Comparison of ENCODE assay signal across 8 mouse cellular contexts in the genomic region with DNA sequence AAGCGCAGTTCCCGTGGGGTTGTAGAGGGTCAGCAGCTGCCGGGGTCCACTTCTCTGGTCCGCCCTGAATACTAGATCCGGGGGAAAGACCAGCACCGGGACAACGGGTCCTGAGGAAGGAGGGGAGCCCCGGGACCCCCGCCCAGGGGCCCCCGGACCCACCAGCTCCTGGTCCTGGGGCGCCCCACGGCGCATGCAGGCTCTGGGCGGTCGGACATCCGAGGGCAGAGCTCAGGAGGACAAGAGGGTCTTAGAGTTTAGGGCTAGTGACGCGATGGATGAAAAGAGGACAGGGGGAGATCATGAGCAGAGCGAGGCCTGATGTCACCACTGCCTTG. TPM values are rescaled to one million over a fixed set of nuclear protein-coding genes. Genes with fewer than 3 reads are reported as not detected.
A peak's percentile ranks its signal among the peaks of the same experiment; 100 is the strongest.
DNase-seq lines count a peak whose midpoint lies in the region; ATAC-seq and TF ChIP-seq lines count a peak whose summit lies in the region.

No protein-coding gene starts in this region.

- ATAC-seq in heart, embryonic 13.5 days (ENCODE audit: extremely low read depth, insufficient number of reproducible peaks, low FRiP score, low TSS enrichment) = peak; percentile 63; the same call in 1 of the 2 replicates
- ATAC-seq in G1E (ENCODE audit: extremely low read depth, insufficient number of reproducible peaks, low FRiP score, poor library complexity, severe bottlenecking) = no peak
- peak; percentile 9 for ATAC-seq in megakaryocyte progenitor cell, adult 5-6 weeks (replicated peaks; ENCODE audit: poor library complexity)

- intact Hi-C loops in heart, postnatal 14 days (cut with DNase I) = loop anchor here (2.0 kb wide), 1 partner anchor 67 kb away; the partner anchor contains the start of genes Epo and Gnb2

- H3K4me2 ChIP-seq in heart, embryonic 13.5 days = peak overlapping the region; percentile 80

- DNase-seq in heart, postnatal 14 days = no peak
- no peak for DNase-seq in G1E (ENCODE audit: low spot score)
- DNase-seq in hindbrain, embryonic 10.5 days (ENCODE audit: low spot score) = no peak
- no peak for DNase-seq in frontal cortex, postnatal 36 days (ENCODE audit: low spot score in 2 of 2)
- no peak for DNase-seq in urinary bladder, adult 18-20 months (ENCODE audit: low spot score in 2 of 2)
- no peak for DNase-seq in cerebellum, adult 8-10 months

- peak overlapping the region; percentile 87 for H3K9ac ChIP-seq in heart, embryonic 13.5 days

- peaks cover 40% of the 10 kb centered on the region for H3K36me3 ChIP-seq in heart, embryonic 13.5 days
- peaks cover 38% of the 10 kb centered on the region for H3K36me3 ChIP-seq in G1E (replicated peaks)
- H3K36me3 ChIP-seq in hindbrain, embryonic 10.5 days = peaks cover 18% of the 10 kb centered on the region

- H3K27me3 ChIP-seq in heart, embryonic 13.5 days (replicated peaks) = no peaks in the 10 kb centered on the region
- no peaks in the 10 kb centered on the region for H3K27me3 ChIP-seq in G1E (ENCODE audit: insufficient read depth, low read length)
- no peaks in the 10 kb centered on the region for H3K27me3 ChIP-seq in hindbrain, embryonic 10.5 days (ENCODE audit: insufficient read depth, poor library complexity, severe bottlenecking)

- no peak for TF ChIP-seq CTCF in G1E (IDR thresholded peaks at IDR 0.05; ENCODE audit: low read depth, low read length)

- peaks cover 34% of the 10 kb centered on the region for H3K4me1 ChIP-seq in heart, embryonic 13.5 days
- peaks cover 62% of the 10 kb centered on the region for H3K4me1 ChIP-seq in G1E (ENCODE audit: insufficient read depth, low read depth, low read length)
- H3K4me1 ChIP-seq in hindbrain, embryonic 10.5 days (replicated peaks) = peaks cover 50% of the 10 kb centered on the region

- H3K4me3 ChIP-seq in heart, embryonic 13.5 days = peak overlapping the region; percentile 72
- peak overlapping the region; percentile 76 for H3K4me3 ChIP-seq in G1E (ENCODE audit: low read depth, low read length)
- H3K4me3 ChIP-seq in hindbrain, embryonic 10.5 days = peak overlapping the region; percentile 81

- WGBS in heart, embryonic 13.5 days = under 1% methylated on average over 19 of the region's 19 CpGs
- 3% methylated on average over 19 of the region's 19 CpGs for WGBS in hindbrain, embryonic 10.5 days

- 0 out of 2 replicates have a peak overlapping the region, but pooled peaks have one; percentile 87 for H3K27ac ChIP-seq in heart, embryonic 13.5 days (replicated peaks)
- peak overlapping the region; percentile 96 for H3K27ac ChIP-seq in hindbrain, embryonic 10.5 days

- no peaks in the 10 kb centered on the region for H3K9me3 ChIP-seq in heart, embryonic 13.5 days
- no peaks in the 10 kb centered on the region for H3K9me3 ChIP-seq in G1E (replicated peaks)
- H3K9me3 ChIP-seq in hindbrain, embryonic 10.5 days = no peaks in the 10 kb centered on the region

RNA-seq across cellular contexts. Expression of gene Mospd3, which starts 0.6 kb away (rescaled TPM):
- 16.4 and 18.4 TPM in 2 replicates for polyA plus RNA-seq in heart, embryonic 13.5 days (2015; fragmentation: Nextera tagmentation; extraction: Ambion mirVana)
- total RNA-seq in heart, postnatal 14 days (2021) = 10 to 100 TPM; 22.0 to 22.3 TPM
- total RNA-seq in G1E (2014; fragmentation: Nextera tagmentation) (58.9 and 61.2 TPM in 2 replicates), G1E (2017) (3.8 and 5.4 TPM in 2 replicates)
- 316 and 504 TPM in 2 replicates for polyA plus RNA-seq in G1E (2012)
- polyA plus RNA-seq in hindbrain, embryonic 10.5 days (2016; fragmentation: Nextera tagmentation; extraction: Ambion mirVana) = 15.2 and 27.5 TPM in 2 replicates
- 95.4 and 97.5 TPM in 2 replicates for total RNA-seq in megakaryocyte progenitor cell, adult 5-6 weeks (2015)
- total RNA-seq in megakaryocyte progenitor cell, adult 5-6 weeks (2017) = 3.6 and 5.5 TPM in 2 replicates

RNA-seq across cellular contexts. Expression of gene Pcolce, which starts 13.3 kb away (rescaled TPM):
- 113 and 114 TPM in 2 replicates for polyA plus RNA-seq in heart, embryonic 13.5 days (2015; fragmentation: Nextera tagmentation; extraction: Ambion mirVana)
- 100 to 1,000 TPM; 101 to 107 TPM for total RNA-seq in heart, postnatal 14 days (2021)
- total RNA-seq in G1E (2014; fragmentation: Nextera tagmentation) = not detected in 2 replicates
- total RNA-seq in G1E (2017) = 0.16 and 0.23 TPM in 2 replicates
- 0.08 and 0.17 TPM in 2 replicates for polyA plus RNA-seq in G1E (2012)
- 72.2 and 95.5 TPM in 2 replicates for polyA plus RNA-seq in hindbrain, embryonic 10.5 days (2016; fragmentation: Nextera tagmentation; extraction: Ambion mirVana)
- total RNA-seq in megakaryocyte progenitor cell, adult 5-6 weeks (2015) = not detected in 2 replicates
- total RNA-seq in megakaryocyte progenitor cell, adult 5-6 weeks (2017) = not detected in 2 replicates

RNA-seq across cellular contexts. Expression of gene Fbxo24, which starts 28.6 kb away (rescaled TPM):
- polyA plus RNA-seq in heart, embryonic 13.5 days (2015; fragmentation: Nextera tagmentation; extraction: Ambion mirVana) = 0.12 and 0.23 TPM in 2 replicates
- total RNA-seq in heart, postnatal 14 days (2021) = under 1 TPM; 0.27 to 0.43 TPM
- total RNA-seq in G1E (2014; fragmentation: Nextera tagmentation) (not detected in 2 replicates), G1E (2017) (0.06 and 0.11 TPM in 2 replicates)
- 0.05 and 0.06 TPM in 2 replicates for polyA plus RNA-seq in G1E (2012)
- 0.30 TPM in 2 replicates for polyA plus RNA-seq in hindbrain, embryonic 10.5 days (2016; fragmentation: Nextera tagmentation; extraction: Ambion mirVana)
- not detected in 2 replicates for total RNA-seq in megakaryocyte progenitor cell, adult 5-6 weeks (2015)
- 0.21 TPM in 1 of 2 replicates, not detected in the other for total RNA-seq in megakaryocyte progenitor cell, adult 5-6 weeks (2017)

RNA-seq across cellular contexts. Expression of gene Lrch4, which starts 28.7 kb away (rescaled TPM):
- 21.8 and 24.2 TPM in 2 replicates for polyA plus RNA-seq in heart, embryonic 13.5 days (2015; fragmentation: Nextera tagmentation; extraction: Ambion mirVana)
- 10 to 100 TPM; 22.6 to 23.0 TPM for total RNA-seq in heart, postnatal 14 days (2021)
- total RNA-seq in G1E (2014; fragmentation: Nextera tagmentation) (92.8 and 98.9 TPM in 2 replicates), G1E (2017) (20.6 and 23.3 TPM in 2 replicates)
- polyA plus RNA-seq in G1E (2012) = 192 and 269 TPM in 2 replicates
- polyA plus RNA-seq in hindbrain, embryonic 10.5 days (2016; fragmentation: Nextera tagmentation; extraction: Ambion mirVana) = 35.3 and 39.7 TPM in 2 replicates
- total RNA-seq in megakaryocyte progenitor cell, adult 5-6 weeks (2015) = 37.8 and 38.0 TPM in 2 replicates
- total RNA-seq in megakaryocyte progenitor cell, adult 5-6 weeks (2017) = 27.3 and 29.5 TPM in 2 replicates

RNA-seq across cellular contexts. Expression of gene Gm20605, which starts 28.7 kb away (rescaled TPM):
- 5.5 TPM in 2 replicates for polyA plus RNA-seq in heart, embryonic 13.5 days (2015; fragmentation: Nextera tagmentation; extraction: Ambion mirVana)
- total RNA-seq in heart, postnatal 14 days (2021) = 1 to 10 TPM; 6.6 to 8.5 TPM
- 27.2 and 44.5 TPM in 2 replicates for total RNA-seq in G1E (2014; fragmentation: Nextera tagmentation)
- 9.5 and 11.4 TPM in 2 replicates for total RNA-seq in G1E (2017)
- 11.0 and 14.5 TPM in 2 replicates for polyA plus RNA-seq in G1E (2012)
- 14.1 and 14.9 TPM in 2 replicates for polyA plus RNA-seq in hindbrain, embryonic 10.5 days (2016; fragmentation: Nextera tagmentation; extraction: Ambion mirVana)
- total RNA-seq in megakaryocyte progenitor cell, adult 5-6 weeks (2015) = 5.5 and 8.3 TPM in 2 replicates
- 4.3 and 8.0 TPM in 2 replicates for total RNA-seq in megakaryocyte progenitor cell, adult 5-6 weeks (2017)

Comparison
In these comparisons a context has a peak if more than half of its experiments do, and no peak if none do; other contexts are left out.
1. RNA of gene Pcolce, which starts 13.3 kb away (total RNA-seq): 101 to 107 TPM in heart, postnatal 14 days; 0.16 to 0.23 TPM in G1E and not detected in megakaryocyte progenitor cell, adult 5-6 weeks; every median in the first group is over 10 times any median in the second.
2. Peak in every context shown above with its lines, with median percentiles within 50 percentile points of each other: H3K4me3 ChIP-seq.